Comparison of ENCODE assay signal across 11 mouse cellular contexts in genomic region chr12:13159346-13160055, GRCm38 (mm10).
DNase-seq lines count a peak whose midpoint lies in the region; ATAC-seq lines count a peak whose summit lies in the region.
"Had no signal": no experiment of that assay in that cellular context is flagged by ENCODE, and none has a peak within 500 bp of the region (broad histone marks: within the 10 kb centered on the region; RNA-seq: fewer than 3 reads in every experiment).

No protein-coding gene starts in this region.

- intact Hi-C loops in heart, postnatal 25 days (cut with DNase I): no loop called here
- intact Hi-C loops in left cerebral cortex, postnatal 4 days (cut with DNase I): no loop called here

- peak; percentile 73 for DNase-seq in heart, adult 11 months
- no peak for DNase-seq in heart, postnatal 25 days (ENCODE audit: low spot score)
- DNase-seq in left cerebral cortex, postnatal 4 days: peak; percentile 14
- peak; percentile 71 to 88 for DNase-seq in right cerebral cortex, postnatal 10 days (ENCODE audit: low spot score in 2 of 2)
- no peak for DNase-seq in liver
- DNase-seq in thymus, postnatal 0 days (ENCODE audit: low spot score): no peak
- DNase-seq: cerebellum, adult 9-10 months had no signal

- H3K9ac ChIP-seq in hindbrain, embryonic 13.5 days: no peak overlapping the region
- no peak overlapping the region for H3K9ac ChIP-seq in kidney, embryonic 16.5 days (replicated peaks; ENCODE audit: low read length)
- H3K9ac ChIP-seq: liver, embryonic 12.5 days had no signal

- no peak overlapping the region for H3K4me3 ChIP-seq in hindbrain, embryonic 13.5 days
- H3K4me3 ChIP-seq in kidney, embryonic 16.5 days (ENCODE audit: low read length): no peak overlapping the region
- H3K4me3 ChIP-seq: liver, embryonic 12.5 days had no signal

- ATAC-seq in hindbrain, embryonic 13.5 days (ENCODE audit: low FRiP score): peak; percentile 80
- ATAC-seq in kidney, embryonic 16.5 days (ENCODE audit: low FRiP score, low TSS enrichment): no peak
- ATAC-seq: intestine, postnatal 0 days; liver, embryonic 12.5 days had no signal

- no peaks in the 10 kb centered on the region for H3K36me3 ChIP-seq in hindbrain, embryonic 13.5 days
- no peaks in the 10 kb centered on the region for H3K36me3 ChIP-seq in kidney, embryonic 16.5 days (ENCODE audit: insufficient read depth, low read length)
- H3K36me3 ChIP-seq: liver, embryonic 12.5 days had no signal

- 0 out of 2 replicates have a peak overlapping the region, but pooled peaks have one; percentile 3 for H3K27ac ChIP-seq in hindbrain, embryonic 13.5 days
- H3K27ac ChIP-seq in kidney, embryonic 16.5 days (ENCODE audit: low read length): no peak overlapping the region
- H3K27ac ChIP-seq: liver, embryonic 12.5 days had no signal

- peaks cover 10% of the 10 kb centered on the region for H3K4me1 ChIP-seq in hindbrain, embryonic 13.5 days (replicated peaks)
- H3K4me1 ChIP-seq in kidney, embryonic 16.5 days (ENCODE audit: insufficient read depth, low read length): peaks cover 4% of the 10 kb centered on the region; the same call in 1 of the 2 replicates
- H3K4me1 ChIP-seq: liver, embryonic 12.5 days had no signal

- no peak overlapping the region for H3K4me2 ChIP-seq in hindbrain, embryonic 13.5 days
- H3K4me2 ChIP-seq in kidney, embryonic 16.5 days (replicated peaks; ENCODE audit: low read depth, low read length): no peak overlapping the region
- H3K4me2 ChIP-seq: liver, embryonic 12.5 days had no signal

- H3K27me3 ChIP-seq in hindbrain, embryonic 13.5 days: no peaks in the 10 kb centered on the region
- H3K27me3 ChIP-seq in kidney, embryonic 16.5 days (ENCODE audit: insufficient read depth, low read length): no peaks in the 10 kb centered on the region
- H3K27me3 ChIP-seq: liver, embryonic 12.5 days had no signal

- H3K9me3 ChIP-seq in hindbrain, embryonic 13.5 days: no peaks in the 10 kb centered on the region
- H3K9me3 ChIP-seq in kidney, embryonic 16.5 days (ENCODE audit: low read length): no peaks in the 10 kb centered on the region
- H3K9me3 ChIP-seq: liver, embryonic 12.5 days had no signal

Comparison
In these comparisons a context has a peak if more than half of its experiments do, and no peak if none do; other contexts are left out.
1. DNase-seq: peak in heart, adult 11 months (single experiment), left cerebral cortex, postnatal 4 days (single experiment) and right cerebral cortex, postnatal 10 days (2 of 2); none in heart, postnatal 25 days (single experiment), liver (single experiment) and thymus, postnatal 0 days (single experiment).